Mouse (Mus musculus) spleen, adult 18-20 months (tissue): ENCODE data around the gene Glt6d1.
"Not testable (repeated sequence)": the region's sequence is repeated elsewhere in the genome, so short reads cannot be mapped to it uniquely, and the experiment has no call there.

Source experiments
- DNase-seq, 2 experiments: peaks; one replicate each; pipeline ENCODE4 v3.0.0; 2022; ENCODE audit warnings: mixed read lengths in 2 of 2

Gene Glt6d1

GRCm38 (mm10) chr2:25815748-25816147 is at the start of gene Glt6d1:
Gene Glt6d1, minus strand, starts transcription at chr2:25815848.
- not testable (repeated sequence) for DNase-seq

- DNase-seq = no peak
Observed at GRCm38 (mm10) chr2:25865412-25865811, 49.8 kb upstream of the Glt6d1 start.

DNA sequence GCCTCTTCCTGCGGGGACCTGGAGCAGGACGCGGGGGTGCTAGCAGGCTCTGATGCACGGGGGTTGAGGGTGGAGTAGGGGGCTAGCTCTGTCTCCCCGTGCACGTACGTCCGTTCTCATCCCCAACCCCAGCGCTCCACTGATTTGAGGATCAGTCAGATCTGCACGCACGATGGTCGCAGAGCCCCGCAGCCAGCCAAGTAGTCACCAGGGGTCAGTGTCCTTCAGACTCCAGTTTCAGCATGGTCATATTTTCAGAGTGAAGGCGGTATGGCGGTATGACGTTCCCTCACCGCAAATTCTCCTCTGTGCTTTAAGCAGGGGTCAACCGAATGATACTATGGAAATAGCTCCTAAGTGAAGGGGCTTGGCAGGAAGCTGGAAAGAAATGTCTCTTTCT is 48.6 kb upstream of the Glt6d1 start:
- no peak for DNase-seq

DNA sequence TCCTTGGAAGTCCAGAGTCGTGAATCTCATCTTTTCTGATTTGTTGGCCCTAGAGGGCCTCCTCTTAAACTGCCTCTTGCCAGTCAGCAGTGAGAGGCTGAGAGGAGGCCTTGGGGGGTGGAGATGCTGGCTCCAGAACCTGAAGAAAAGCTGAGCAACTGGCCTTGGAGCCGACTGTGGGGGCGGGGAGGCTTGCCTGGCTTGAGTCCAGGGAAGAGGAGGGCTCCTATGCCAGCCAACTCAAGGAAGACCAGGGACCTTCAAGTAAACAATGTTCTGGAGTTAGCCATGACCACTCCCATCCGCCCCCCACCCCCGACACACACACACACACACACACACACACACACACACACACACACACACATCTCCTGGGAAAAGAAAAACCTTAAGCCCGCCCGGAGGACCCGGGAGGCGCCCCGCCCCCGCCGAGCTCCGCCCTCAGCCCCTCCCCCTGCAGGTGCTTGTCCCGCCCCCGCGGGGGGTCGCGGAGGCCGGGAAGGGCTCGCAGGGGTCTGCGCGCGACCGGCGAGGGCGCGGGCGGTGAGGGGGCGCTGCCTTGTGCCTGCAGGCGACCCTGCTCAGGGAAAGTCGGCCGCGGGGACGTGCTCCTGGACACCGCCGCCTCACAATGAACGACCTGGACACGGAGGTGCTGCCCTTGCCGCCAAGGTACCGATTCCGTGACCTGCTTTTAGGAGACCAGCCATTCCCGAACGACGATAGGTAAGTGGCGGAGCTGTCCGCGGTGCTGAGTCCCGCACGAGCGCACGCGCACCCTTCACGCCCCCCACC is 47.9 kb upstream of the Glt6d1 start, which contains the start of gene Kcnt1:
TSS of gene Kcnt1 (plus strand) at position 398 of the 795 bp plus-strand sequence.
- no peak for DNase-seq

DNA sequence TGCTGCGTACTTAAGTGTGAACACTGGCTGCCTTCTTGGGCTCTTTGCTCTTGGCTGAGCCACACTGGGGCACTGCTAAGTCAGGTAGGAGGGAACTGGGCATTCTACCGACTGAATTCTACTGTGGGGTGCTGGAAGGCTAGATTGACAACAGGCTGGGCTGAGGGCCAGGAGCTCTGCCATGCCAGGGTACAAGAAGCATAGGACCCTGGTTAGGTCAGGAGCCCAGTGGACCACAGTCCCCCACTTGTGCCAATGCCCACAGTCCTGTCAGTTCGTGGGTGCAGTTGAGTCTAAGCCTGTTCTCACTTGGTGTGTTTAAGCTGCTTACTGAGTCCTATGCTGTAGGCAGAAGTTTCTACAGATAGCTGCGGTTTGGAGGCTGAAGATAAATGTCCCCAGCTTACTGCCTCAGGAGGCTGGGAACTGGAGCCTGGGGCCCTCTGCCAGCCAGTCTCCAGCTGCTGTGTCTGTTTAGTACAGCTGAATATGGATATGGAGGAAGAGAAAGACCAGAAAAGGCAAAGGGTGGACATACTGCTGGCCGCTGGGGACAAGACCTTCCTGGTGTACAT is 47.1 kb upstream of the Glt6d1 start:
- no peak for DNase-seq

- DNase-seq = no peak
Observed at GRCm38 (mm10) chr2:25862038-25862437, 46.4 kb upstream of the Glt6d1 start.

GRCm38 (mm10) chr2:25859891-25860290 is 44.2 kb upstream of the Glt6d1 start:
- no peak for DNase-seq

- peak in 1 of 2 experiments; percentile 7 for DNase-seq
Observed at GRCm38 (mm10) chr2:25853998-25854397, 38.4 kb upstream of the Glt6d1 start.

DNA sequence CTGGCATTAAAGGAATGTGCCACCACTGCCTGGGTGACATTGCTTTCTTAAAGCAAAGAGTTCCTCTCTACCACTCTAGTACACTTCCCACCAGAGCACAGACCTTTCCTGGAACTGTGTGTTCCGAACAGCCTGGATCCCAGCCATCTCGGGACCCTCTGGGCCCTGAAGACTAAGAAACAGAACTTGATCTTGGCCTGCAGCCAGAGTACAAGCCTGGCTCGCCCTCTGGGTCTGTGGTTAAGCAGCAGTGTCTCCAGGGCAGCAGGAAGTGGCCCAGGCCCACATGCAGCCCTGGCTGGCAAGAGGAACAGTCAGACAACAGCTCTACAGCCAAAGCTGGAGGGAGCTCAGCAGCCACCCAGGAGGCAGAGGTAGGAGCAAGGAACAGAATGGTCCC is 37.0 kb upstream of the Glt6d1 start:
- peak; percentile 21 for DNase-seq

DNA sequence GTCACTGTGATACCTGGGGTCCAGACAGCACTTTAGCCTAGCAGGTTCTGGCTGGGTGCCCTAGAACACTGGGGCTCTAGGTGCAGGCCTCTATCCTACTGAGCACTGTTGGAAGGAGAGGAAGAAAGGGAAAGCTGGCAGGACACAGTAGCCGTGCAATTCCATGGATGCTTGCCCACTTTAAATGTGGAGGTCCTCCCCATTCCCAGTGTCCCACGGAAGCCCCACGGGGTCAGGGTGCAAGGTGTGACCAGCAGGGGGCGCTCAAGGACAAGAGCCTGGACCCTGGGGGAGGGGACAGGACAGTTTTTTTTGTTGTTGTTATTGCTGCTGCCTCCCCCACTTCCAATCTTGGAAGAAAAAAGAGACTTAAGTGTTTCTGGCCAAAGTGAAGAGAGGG is 34.7 kb upstream of the Glt6d1 start:
- DNase-seq = peak; percentile 18 to 69

DNA sequence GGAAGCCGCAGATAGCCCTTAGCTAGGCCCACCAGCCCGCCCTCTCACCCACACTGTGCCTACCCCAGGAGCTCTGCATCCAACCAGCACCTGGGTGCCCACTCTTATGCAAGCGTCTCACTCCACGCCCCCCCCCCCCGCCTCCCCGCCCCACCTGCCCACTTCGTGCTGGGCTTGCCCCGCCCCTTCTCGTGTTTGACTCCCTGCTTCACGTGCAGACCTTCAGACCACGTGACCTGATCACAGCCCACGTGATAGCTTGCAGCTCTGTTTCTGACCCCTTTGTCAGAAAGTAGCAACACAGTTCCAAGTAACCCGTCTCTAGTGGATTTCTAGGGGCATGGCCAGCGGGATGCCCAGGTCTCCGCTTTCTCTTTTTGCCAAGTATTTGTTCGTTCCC is 31.6 kb upstream of the Glt6d1 start, which contains the start of gene Sohlh1:
TSS of gene Sohlh1 (minus strand) at position 23 of the 400 bp plus-strand sequence.
- no peak for DNase-seq

DNA sequence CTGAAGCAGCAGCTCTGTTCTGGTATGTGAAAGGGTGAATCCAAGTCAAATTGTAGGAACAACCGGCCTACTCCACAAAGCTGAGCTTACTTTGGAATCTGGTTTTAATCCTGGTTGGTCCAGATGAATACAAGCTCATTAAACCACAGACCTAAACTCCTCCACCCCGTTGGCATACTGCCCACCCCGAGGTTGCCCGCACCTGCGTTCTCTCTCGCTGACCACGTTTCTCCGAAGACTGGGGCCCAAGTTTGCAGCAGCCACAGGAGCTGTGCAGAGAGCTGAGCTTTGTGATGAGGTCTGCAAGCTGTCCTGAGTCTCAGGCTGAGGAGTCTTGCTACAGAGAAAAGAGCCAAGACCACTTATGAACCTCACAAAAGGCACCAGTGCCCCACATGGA is 30.9 kb upstream of the Glt6d1 start:
- no peak for DNase-seq

DNA sequence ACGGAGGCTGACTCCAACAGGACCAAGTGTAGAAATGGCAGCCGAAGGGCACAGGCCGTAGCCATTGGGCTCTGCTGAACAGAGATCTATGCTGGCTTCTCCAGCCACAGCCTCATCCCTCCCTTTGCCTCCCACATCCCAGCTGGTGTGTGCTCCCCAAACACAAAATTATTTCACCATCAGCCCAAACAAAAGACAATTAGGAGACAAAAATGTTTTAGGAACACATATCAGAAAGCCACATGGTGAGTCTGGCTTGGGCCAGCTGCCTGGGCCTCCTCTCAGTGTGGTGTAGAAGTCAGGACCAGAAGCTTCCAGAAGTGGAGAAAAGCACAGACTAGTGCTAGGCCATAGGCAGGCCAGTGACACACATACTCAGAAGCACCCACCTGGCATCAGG is 28.4 kb upstream of the Glt6d1 start:
- DNase-seq = no peak

DNA sequence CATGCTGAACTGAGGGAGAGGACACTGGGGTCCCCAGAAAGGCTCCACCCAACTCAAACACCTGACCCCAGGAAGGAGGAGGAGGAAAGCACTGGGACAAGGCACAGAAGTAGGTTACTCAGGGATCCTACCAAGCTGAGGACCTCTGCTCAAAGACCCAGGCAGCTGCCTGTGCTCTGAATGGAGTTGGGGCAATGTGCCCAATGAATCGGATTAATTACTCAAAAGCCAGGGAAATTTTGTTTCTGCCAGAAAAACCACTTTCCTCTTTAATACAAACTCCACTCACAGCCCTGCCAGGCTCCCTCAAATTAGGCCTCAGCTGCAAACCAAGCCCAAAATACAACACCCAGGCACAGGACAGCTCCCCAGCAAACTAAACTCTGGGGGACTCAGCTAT is 27.1 kb upstream of the Glt6d1 start:
- DNase-seq = no peak

DNA sequence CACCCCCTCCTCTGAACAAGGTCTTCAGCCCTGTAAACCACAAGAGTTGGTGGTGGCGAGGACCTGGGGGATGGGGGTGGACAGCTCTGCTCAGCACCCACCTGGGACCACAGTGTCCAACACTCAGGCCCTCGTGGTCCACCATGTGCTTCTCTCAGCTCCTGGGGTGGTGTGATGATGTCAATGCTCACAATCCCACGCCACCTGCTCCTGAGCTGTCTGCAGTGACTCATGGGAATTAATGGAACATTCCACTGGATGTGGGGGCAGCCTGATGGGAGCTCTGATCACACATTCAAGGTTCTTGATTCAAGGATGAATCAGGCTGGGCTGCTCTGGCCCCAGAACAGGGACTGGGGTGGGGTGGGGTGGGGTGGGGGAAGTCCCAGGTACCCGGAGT is 26.5 kb upstream of the Glt6d1 start:
- no peak for DNase-seq

DNA sequence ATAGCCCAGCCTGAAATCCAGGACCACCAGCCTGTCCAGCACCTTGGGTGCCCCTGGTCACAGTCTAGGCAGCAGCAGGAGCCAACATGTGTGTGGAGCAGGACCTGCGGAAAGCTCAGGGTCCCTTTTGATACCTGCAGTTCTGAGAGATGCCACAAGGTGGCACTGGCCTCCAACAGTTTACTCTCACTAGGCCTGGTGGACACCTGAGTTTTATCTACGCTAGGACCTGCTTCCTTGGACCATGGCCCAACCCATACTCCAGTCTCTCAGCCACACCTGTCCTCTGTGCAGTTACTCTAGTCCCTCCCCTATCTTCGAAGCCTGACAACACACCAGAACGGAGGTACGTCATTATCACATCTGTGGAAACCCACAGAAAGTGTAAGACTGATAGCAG is 20.6 kb upstream of the Glt6d1 start:
- DNase-seq = peak; percentile 14 to 69

DNA sequence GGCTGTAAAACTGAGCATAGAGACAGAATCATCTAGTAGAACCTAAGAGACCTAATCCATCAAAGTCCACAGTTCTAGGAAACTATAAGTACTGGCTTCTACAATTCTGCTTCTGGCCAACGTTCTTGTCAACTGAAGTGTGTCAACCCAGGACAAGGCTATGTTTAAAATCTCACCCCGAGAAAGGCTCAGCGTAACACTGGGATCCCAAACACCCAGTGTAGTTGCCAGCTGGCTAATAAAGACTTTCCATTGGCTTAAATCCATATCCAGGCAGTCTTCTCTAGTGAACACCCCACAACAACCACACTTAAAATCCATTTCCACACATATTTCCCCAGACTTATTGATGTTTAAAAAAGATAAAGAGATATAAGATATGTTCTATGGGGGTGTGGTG is 15.1 kb upstream of the Glt6d1 start:
- no peak for DNase-seq

DNA sequence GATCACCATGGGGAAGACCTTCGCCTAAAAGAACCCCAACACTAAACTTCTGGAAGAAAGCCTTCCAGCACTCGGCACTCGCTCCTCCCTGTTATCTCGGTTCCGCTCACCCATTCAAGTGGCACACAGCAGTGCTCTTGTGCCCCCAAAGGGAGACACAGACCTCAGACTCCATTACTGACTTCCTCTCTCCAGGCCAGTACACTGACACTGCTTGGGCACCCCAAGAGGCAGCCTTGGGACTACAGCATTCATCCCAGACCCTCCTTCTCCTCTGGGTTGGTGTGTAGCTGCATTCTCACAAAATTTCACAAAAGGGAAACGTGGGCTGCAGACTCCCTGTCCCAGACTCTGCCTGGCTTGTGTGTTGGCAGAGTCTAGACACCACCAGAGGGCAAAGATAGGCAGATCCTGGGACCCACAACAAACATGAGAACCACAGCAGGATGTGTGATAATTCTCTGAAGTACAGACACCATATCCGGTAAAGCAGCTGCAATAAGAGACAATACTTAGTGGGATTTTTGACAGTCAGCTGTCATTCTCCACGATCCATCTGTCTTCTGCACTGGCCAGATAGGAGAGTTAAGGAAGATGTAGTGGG is 12.8 kb upstream of the Glt6d1 start:
- DNase-seq = no peak

DNA sequence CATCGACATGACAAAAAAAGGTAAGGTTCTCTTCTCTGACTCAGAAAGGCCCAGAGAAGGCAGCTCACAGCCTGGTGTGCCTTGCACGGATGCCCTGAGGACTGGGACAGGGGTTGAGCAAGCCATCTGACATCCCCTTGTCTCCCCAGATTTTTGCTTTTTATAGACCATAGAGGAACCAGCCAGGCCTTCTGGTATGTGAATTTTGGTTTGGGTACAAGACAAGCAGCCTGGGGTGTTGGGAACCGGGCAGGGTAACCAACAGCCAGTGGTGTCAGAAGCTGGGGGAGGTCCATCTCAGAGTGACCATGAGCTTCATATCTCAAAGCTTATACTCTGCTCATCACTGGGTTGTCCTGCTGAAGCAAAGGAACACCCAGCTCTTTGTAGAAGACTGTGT is 9.1 kb upstream of the Glt6d1 start:
- DNase-seq = no peak

DNA sequence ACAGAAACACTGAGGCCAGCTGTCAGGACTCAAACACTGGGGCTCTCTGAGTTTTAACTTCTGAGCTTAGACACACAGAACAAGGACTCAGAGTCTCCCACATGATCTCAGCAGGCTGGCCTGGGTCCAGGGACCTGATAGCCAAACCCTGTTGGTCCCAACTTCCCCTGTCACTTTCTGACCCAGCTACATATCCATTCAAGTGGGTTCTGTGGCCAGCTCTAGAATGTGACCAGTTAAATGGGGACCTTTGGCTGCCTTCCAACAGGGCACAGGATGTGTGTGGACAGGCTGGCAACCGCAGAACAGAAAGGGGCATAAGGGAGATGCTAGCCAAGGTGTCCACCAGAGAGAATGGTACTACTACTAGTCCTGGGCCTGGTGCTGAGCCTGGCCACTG is 7.2 kb upstream of the Glt6d1 start, which contains the start of gene Lcn9:
TSS of gene Lcn9 (plus strand) at position 348 of the 400 bp plus-strand sequence.
- DNase-seq = no peak

GRCm38 (mm10) chr2:25813364-25813763 is 2.3 kb downstream of the Glt6d1 start:
- no peak for DNase-seq

GRCm38 (mm10) chr2:25811711-25812110 is 3.9 kb downstream of the Glt6d1 start:
- DNase-seq = no peak

DNA sequence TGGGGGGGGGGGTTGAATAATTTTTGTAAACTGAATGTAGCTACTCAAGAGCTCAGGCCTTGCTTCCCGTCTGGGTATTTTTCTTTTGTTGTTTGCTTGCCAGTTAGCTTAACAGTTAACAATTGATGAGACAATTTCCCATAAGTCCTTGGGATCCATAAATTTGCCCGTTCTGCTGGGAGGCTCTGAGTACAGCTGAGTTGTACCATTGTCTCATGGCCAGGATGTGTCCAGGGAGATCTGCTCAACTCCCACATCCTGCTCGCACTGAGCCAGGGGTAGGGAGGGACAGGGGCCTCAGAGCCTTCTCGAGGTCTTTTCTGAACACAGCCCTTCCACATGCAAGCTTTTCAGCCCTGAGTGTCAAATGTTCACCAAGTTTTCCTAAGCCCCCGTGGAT is 17.6 kb downstream of the Glt6d1 start:
- no peak for DNase-seq

GRCm38 (mm10) chr2:25797635-25798034 is 18.0 kb downstream of the Glt6d1 start:
- DNase-seq = no peak
